26 mouse cellular contexts compared by ENCODE assay signal in genomic region chr2:164007987-164008545, GRCm38 (mm10). TPM values are rescaled to one million over a fixed set of nuclear protein-coding genes. Genes with fewer than 3 reads are reported as not detected.
DNase-seq lines count a peak whose midpoint lies in the region; ATAC-seq and TF ChIP-seq lines count a peak whose summit lies in the region.
"Had no signal": no experiment of that assay in that cellular context is flagged by ENCODE, and none has a peak within 500 bp of the region (broad histone marks: within the 10 kb centered on the region; RNA-seq: fewer than 3 reads in every experiment).

No protein-coding gene starts in this region.

- no peaks in the 10 kb centered on the region for H3K27me3 ChIP-seq in forebrain, embryonic 15.5 days
- no peaks in the 10 kb centered on the region for H3K27me3 ChIP-seq in forebrain, embryonic 12.5 days
- H3K27me3 ChIP-seq: heart, embryonic 15.5 days; hindbrain, embryonic 13.5 days; liver, embryonic 13.5 days; lung, embryonic 15.5 days; stomach, embryonic 15.5 days had no signal

- 44% methylated on average over 2 of the region's 2 CpGs for WGBS in forebrain, embryonic 15.5 days
- WGBS in forebrain, embryonic 12.5 days = 73% methylated on average over 2 of the region's 2 CpGs

- peak; percentile 63; the same call in 1 of the 2 replicates for ATAC-seq in forebrain, embryonic 15.5 days (replicated peaks)
- ATAC-seq in forebrain, embryonic 12.5 days (ENCODE audit: low FRiP score) = no peak

- peak in 1 of 2 experiments; percentile 65 for DNase-seq in layer of hippocampus, adult 2 months (ENCODE audit: low spot score in 2 of 2)
- no peak for DNase-seq in layer of hippocampus, postnatal 10 days (ENCODE audit: low spot score in 2 of 2)
- DNase-seq in adipocyte (ENCODE audit: low spot score) = peak; percentile 22
- peak; percentile 32 for DNase-seq in brain, embryonic 18.5 days (ENCODE audit: low read depth, low spot score)
- no peak for DNase-seq in urinary bladder, adult 18-20 months (ENCODE audit: low spot score in 2 of 2)
- DNase-seq in cerebellum, postnatal 14 days = no peak
- DNase-seq: adrenal gland, postnatal 36 days; cerebellum, adult 2 months; cerebellum, postnatal 36 days; gastrocnemius, postnatal 25 days; heart, postnatal 36 days; kidney, adult 9 months; kidney, postnatal 14 days; liver, embryonic 13.5 days; right cerebral cortex, postnatal 4 days; thymus, adult 2 months; thymus, postnatal 4 days had no signal

- H3K9me3 ChIP-seq in forebrain, embryonic 15.5 days = no peaks in the 10 kb centered on the region
- no peaks in the 10 kb centered on the region for H3K9me3 ChIP-seq in forebrain, embryonic 12.5 days
- H3K9me3 ChIP-seq: heart, embryonic 15.5 days; hindbrain, embryonic 13.5 days; limb, embryonic 10.5 days; liver, embryonic 13.5 days; lung, embryonic 15.5 days; stomach, embryonic 15.5 days had no signal

- H3K4me1 ChIP-seq in forebrain, embryonic 15.5 days = peaks cover 33% of the 10 kb centered on the region
- H3K4me1 ChIP-seq in forebrain, embryonic 12.5 days = peaks cover 19% of the 10 kb centered on the region

- TF ChIP-seq CTCF in layer of hippocampus, adult 2 months (conservative IDR thresholded peaks at IDR 0.05) = no peak

- peaks cover 17% of the 10 kb centered on the region for H3K36me3 ChIP-seq in forebrain, embryonic 15.5 days
- peaks cover 19% of the 10 kb centered on the region for H3K36me3 ChIP-seq in forebrain, embryonic 12.5 days (replicated peaks)

- H3K4me2 ChIP-seq in forebrain, embryonic 15.5 days (replicated peaks) = no peak overlapping the region
- H3K4me2 ChIP-seq in forebrain, embryonic 12.5 days = no peak overlapping the region
- H3K4me2 ChIP-seq: heart, embryonic 15.5 days; hindbrain, embryonic 13.5 days; liver, embryonic 13.5 days; lung, embryonic 15.5 days; midbrain, embryonic 11.5 days; stomach, embryonic 15.5 days had no signal

- H3K9ac ChIP-seq in forebrain, embryonic 15.5 days (replicated peaks) = no peak overlapping the region
- no peak overlapping the region for H3K9ac ChIP-seq in forebrain, embryonic 12.5 days
- H3K9ac ChIP-seq: heart, embryonic 15.5 days; hindbrain, embryonic 13.5 days; liver, embryonic 13.5 days; lung, embryonic 15.5 days; stomach, embryonic 15.5 days had no signal

- H3K4me3 ChIP-seq in forebrain, embryonic 15.5 days = no peak overlapping the region
- H3K4me3 ChIP-seq in forebrain, embryonic 12.5 days (replicated peaks) = no peak overlapping the region
- no peak overlapping the region; the same call in 1 of the 2 replicates for H3K4me3 ChIP-seq in layer of hippocampus, adult 2 months
- H3K4me3 ChIP-seq: heart, embryonic 15.5 days; hindbrain, embryonic 13.5 days; limb, embryonic 10.5 days; liver, embryonic 13.5 days; lung, embryonic 15.5 days; stomach, embryonic 15.5 days had no signal

- peak overlapping the region; percentile 83 for H3K27ac ChIP-seq in forebrain, embryonic 15.5 days (replicated peaks)
- no peak overlapping the region for H3K27ac ChIP-seq in forebrain, embryonic 12.5 days
- H3K27ac ChIP-seq in layer of hippocampus, adult 2 months = peak overlapping the region; percentile 84
- H3K27ac ChIP-seq: heart, embryonic 15.5 days; hindbrain, embryonic 13.5 days; limb, embryonic 10.5 days; liver, embryonic 13.5 days; stomach, embryonic 15.5 days had no signal

RNA-seq across cellular contexts. Expression of gene Ywhab, which starts 13.3 kb away (rescaled TPM):
- 431 and 450 TPM in 2 replicates for polyA plus RNA-seq in forebrain, embryonic 15.5 days (2015; fragmentation: Nextera tagmentation; extraction: Ambion mirVana)
- 339 and 340 TPM in 2 replicates for polyA plus RNA-seq in forebrain, embryonic 12.5 days (2016; fragmentation: Nextera tagmentation; extraction: Ambion mirVana)
- total RNA-seq in layer of hippocampus, adult 2 months (2021) = 100 to 1,000 TPM; 520 to 529 TPM
- 100 to 1,000 TPM; 562 to 599 TPM for total RNA-seq in layer of hippocampus, postnatal 10 days (2021)

RNA-seq across cellular contexts. Expression of gene Pabpc1l, which starts 17.2 kb away (rescaled TPM):
- 2.9 and 4.2 TPM in 2 replicates for polyA plus RNA-seq in forebrain, embryonic 15.5 days (2015; fragmentation: Nextera tagmentation; extraction: Ambion mirVana)
- polyA plus RNA-seq in forebrain, embryonic 12.5 days (2016; fragmentation: Nextera tagmentation; extraction: Ambion mirVana) = 1.2 and 1.8 TPM in 2 replicates
- 1 to 10 TPM; 1.1 to 1.2 TPM for total RNA-seq in layer of hippocampus, adult 2 months (2021)
- total RNA-seq in layer of hippocampus, postnatal 10 days (2021) = 1 to 10 TPM; 1.7 TPM
- total RNA-seq: ES-E14 had no signal

Comparison
In these comparisons a context has a peak if more than half of its experiments do, and no peak if none do; other contexts are left out.
1. DNase-seq: peak in adipocyte (single experiment) and brain, embryonic 18.5 days (single experiment); none in layer of hippocampus, postnatal 10 days (0 of 2), urinary bladder, adult 18-20 months (0 of 2) and cerebellum, postnatal 14 days (0 of 2).